In the genomic region with DNA sequence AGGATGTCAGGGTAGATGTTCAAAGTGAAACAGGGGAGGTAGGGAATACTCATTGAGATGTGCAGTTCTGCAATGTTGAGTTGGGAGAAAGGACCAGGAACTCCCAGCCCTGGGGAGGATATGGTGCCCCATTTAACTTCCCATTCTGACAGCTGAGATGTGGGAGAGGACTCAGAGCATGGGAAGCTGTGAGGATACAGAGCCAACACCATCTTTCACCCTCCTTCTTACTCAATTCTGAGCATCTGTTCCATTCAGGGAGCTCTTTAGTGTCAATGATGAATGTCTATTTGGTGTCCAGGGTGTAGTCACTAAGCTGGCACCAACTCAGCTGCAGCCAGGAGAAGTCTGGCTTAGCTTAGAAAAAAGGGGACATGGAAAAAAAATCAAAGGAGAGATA, we compare ENCODE assay signal across 23 mouse cellular contexts.
DNase-seq lines count a peak whose midpoint lies in the region.
"Had no signal": no experiment of that assay in that cellular context is flagged by ENCODE, and none has a peak within 500 bp of the region (broad histone marks: within the 10 kb centered on the region; RNA-seq: fewer than 3 reads in every experiment).

No protein-coding gene starts in this region.

- no peak overlapping the region for H3K4me3 ChIP-seq in limb, embryonic 10.5 days
- H3K4me3 ChIP-seq: embryonic facial prominence, embryonic 10.5 days; forebrain, embryonic 15.5 days; heart, embryonic 15.5 days; limb, embryonic 12.5 days; midbrain, embryonic 10.5 days; stomach, embryonic 15.5 days had no signal

- no peak overlapping the region for H3K27ac ChIP-seq in limb, embryonic 10.5 days
- H3K27ac ChIP-seq: embryonic facial prominence, embryonic 10.5 days; forebrain, embryonic 15.5 days; heart, embryonic 15.5 days; hindbrain, embryonic 14.5 days; limb, embryonic 12.5 days; midbrain, embryonic 10.5 days; stomach, embryonic 15.5 days had no signal

- H3K4me1 ChIP-seq in limb, embryonic 10.5 days = no peaks in the 10 kb centered on the region
- H3K4me1 ChIP-seq: embryonic facial prominence, embryonic 10.5 days; forebrain, embryonic 15.5 days; heart, embryonic 15.5 days; limb, embryonic 12.5 days; midbrain, embryonic 10.5 days; stomach, embryonic 15.5 days had no signal

- no peaks in the 10 kb centered on the region for H3K36me3 ChIP-seq in limb, embryonic 10.5 days
- H3K36me3 ChIP-seq: embryonic facial prominence, embryonic 10.5 days; G1E; heart, embryonic 15.5 days; limb, embryonic 12.5 days; stomach, embryonic 15.5 days had no signal

- H3K27me3 ChIP-seq in limb, embryonic 10.5 days (ENCODE audit: low read depth, poor library complexity, severe bottlenecking) = no peaks in the 10 kb centered on the region
- H3K27me3 ChIP-seq: CH12.LX; forebrain, embryonic 15.5 days; heart, embryonic 15.5 days; limb, embryonic 12.5 days; stomach, embryonic 15.5 days had no signal

- no peaks in the 10 kb centered on the region for H3K9me3 ChIP-seq in limb, embryonic 10.5 days (replicated peaks)
- H3K9me3 ChIP-seq: embryonic facial prominence, embryonic 10.5 days; forebrain, embryonic 15.5 days; heart, embryonic 15.5 days; limb, embryonic 12.5 days; midbrain, embryonic 10.5 days; stomach, embryonic 15.5 days had no signal

- peak; percentile 44 to 71 for DNase-seq in layer of hippocampus, adult 18-20 months (ENCODE audit: low spot score in 2 of 2)
- no peak for DNase-seq in layer of hippocampus, postnatal 25 days (ENCODE audit: extremely low spot score in 1 of 2, low spot score in 1 of 2)
- peak; percentile 49 to 67 for DNase-seq in frontal cortex, postnatal 36 days (ENCODE audit: low spot score in 2 of 2)
- DNase-seq in layer of hippocampus, adult 9-11 months = peak; percentile 65
- DNase-seq in right cerebral cortex, postnatal 25 days = peak; percentile 36
- DNase-seq in lung, postnatal 14 days = no peak
- no peak for DNase-seq in limb, embryonic 10.5 days (ENCODE audit: low spot score)
- DNase-seq: adrenal gland, postnatal 36 days; cerebellum, adult 11 months; cerebellum, adult 9-11 months; heart, postnatal 4 days; kidney, adult 18-20 months; kidney, postnatal 4 days; liver, postnatal 0 days had no signal

Comparison
In these comparisons a context has a peak if more than half of its experiments do, and no peak if none do; other contexts are left out.
1. DNase-seq: peak in layer of hippocampus, adult 18-20 months (2 of 2), frontal cortex, postnatal 36 days (2 of 2), layer of hippocampus, adult 9-11 months (single experiment) and right cerebral cortex, postnatal 25 days (single experiment); none in layer of hippocampus, postnatal 25 days (0 of 2), lung, postnatal 14 days (single experiment) and limb, embryonic 10.5 days (single experiment).